Mouse (Mus musculus): ENCODE measurements at regions not wholly inside any gene's neighbourhood (a gene's known extent, or its start where the extent isn't known, plus 50 kb on each side); places are given as distances from the start of the nearest gene placed in this dataset.

- no peak for DNase-seq
These were observed 57.1 kb downstream of the Inhbb start for GRCm38 (mm10) chr1:119364901-119365300.

GRCm38 (mm10) chr1:119358096-119358495 is 64.0 kb downstream of the Inhbb start:
- DNase-seq = no peak

GRCm38 (mm10) chr1:119356916-119357315 is 65.1 kb downstream of the Inhbb start:
- no peak for DNase-seq

- DNase-seq = no peak
These were observed 66.6 kb downstream of the Inhbb start for GRCm38 (mm10) chr1:119355456-119355855.

GRCm38 (mm10) chr1:119351567-119351966 is 70.5 kb downstream of the Inhbb start:
- no peak for DNase-seq

- no peak for DNase-seq
These were observed 71.2 kb downstream of the Inhbb start for GRCm38 (mm10) chr1:119350846-119351245.

GRCm38 (mm10) chr1:119350296-119350695 is 71.8 kb downstream of the Inhbb start:
- DNase-seq = no peak

- no peak for DNase-seq
These were observed 73.4 kb downstream of the Inhbb start for GRCm38 (mm10) chr1:119348456-119349208.

- no peak for DNase-seq
These were observed 74.3 kb downstream of the Inhbb start for GRCm38 (mm10) chr1:119347749-119348148.

- no peak for DNase-seq
These were observed 75.4 kb downstream of the Inhbb start for GRCm38 (mm10) chr1:119346634-119347155.

- no peak for DNase-seq
These were observed 76.8 kb downstream of the Inhbb start for GRCm38 (mm10) chr1:119345115-119345791.

- DNase-seq = no peak
These were observed 78.0 kb downstream of the Inhbb start for GRCm38 (mm10) chr1:119344046-119344445.

- DNase-seq = no peak
These were observed 86.9 kb downstream of the Inhbb start for GRCm38 (mm10) chr1:119335171-119335570.

- no peak for DNase-seq
These were observed 91.2 kb downstream of the Inhbb start for GRCm38 (mm10) chr1:119330751-119331326.

- no peak for DNase-seq
These were observed 92.2 kb downstream of the Inhbb start for GRCm38 (mm10) chr1:119329693-119330434.

- peak; percentile 31 for DNase-seq
These were observed 92.9 kb downstream of the Inhbb start for GRCm38 (mm10) chr1:119328921-119329692.

- DNase-seq = no peak
These were observed 97.5 kb downstream of the Inhbb start for GRCm38 (mm10) chr1:119324551-119324950.

GRCm38 (mm10) chr1:119322279-119322995 is 99.6 kb downstream of the Inhbb start:
- DNase-seq = no peak

- no peak for DNase-seq
These were observed 100.2 kb downstream of the Inhbb start for GRCm38 (mm10) chr1:119321799-119322198.

GRCm38 (mm10) chr1:119317006-119317405 is 105.0 kb downstream of the Inhbb start:
- no peak for DNase-seq

- DNase-seq = no peak
These were observed 113.2 kb downstream of the Inhbb start for GRCm38 (mm10) chr1:119308719-119309365.

All from right cerebral cortex, postnatal 4 days (tissue).